Mouse (Mus musculus) stomach, postnatal 0 days (tissue): ENCODE results near the gene Sele.

ENCODE experiments used
- CTCF ChIP-seq: IDR thresholded peaks from 2 replicates; pipeline ENCODE4 v1.5.1; 2016; ENCODE audit warnings: antibody characterized with exemption, low read depth, mild to moderate bottlenecking, moderate library complexity
- EP300 ChIP-seq: optimal IDR thresholded peaks from 2 replicates; pipeline ENCODE3; 2016; ENCODE audit warnings: antibody characterized with exemption

DNA sequence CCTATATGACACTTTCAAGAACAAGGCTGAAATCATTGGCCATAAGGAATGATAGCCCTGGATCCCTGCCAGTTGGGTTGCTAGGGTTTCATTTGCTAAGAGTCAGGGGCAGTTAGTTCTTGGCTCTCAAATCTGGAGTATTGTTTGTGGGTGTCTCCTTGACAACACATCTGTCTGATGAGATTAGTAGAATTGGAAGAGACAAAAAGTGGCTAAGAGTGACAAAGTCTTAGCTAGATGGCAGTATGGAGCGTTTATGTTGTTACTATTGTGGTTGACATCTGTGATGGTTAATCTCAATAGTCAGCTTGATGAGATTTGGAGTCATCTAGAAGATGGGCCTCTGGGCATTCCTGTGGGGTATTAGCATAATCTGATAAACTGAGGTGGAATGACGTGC is 50.3 kb downstream of the Sele start:
- TF ChIP-seq CTCF (no peak), EP300 (no peak)
